Mouse (Mus musculus): ENCODE measurements around the gene Dgkk. TPM values are rescaled to one million over a fixed set of nuclear protein-coding genes. Genes with fewer than 3 reads are reported as not detected.
"Not testable (repeated sequence)": the region's sequence is repeated elsewhere in the genome, so short reads cannot be mapped to it uniquely, and the experiment has no call there.

The Dgkk gene
- polyA plus RNA-seq, 1 experiment from 2014 or later, result 0.61 TPM

GRCm38 (mm10) chrX:6854136-6854535 lies 75.0 kb downstream of the Dgkk start:
- WGBS, result 79% methylated on average over 5 of the region's 5 CpGs
- Histone ChIP-seq H3K4me3 (ENCODE audit: low read depth, low read length) (no peak overlapping the region), H3K27me3 (ENCODE audit: control insufficient read depth, insufficient read depth, low read length) (no peaks in the 10 kb centered on the region), H3K27ac (ENCODE audit: low read depth, low read length) (no peak overlapping the region), H3K4me2 (ENCODE audit: low read depth) (no peak overlapping the region), H3K9ac (ENCODE audit: low read length) (no peak overlapping the region), H3K36me3 (ENCODE audit: control insufficient read depth, insufficient read depth, low read length) (no peaks in the 10 kb centered on the region), H3K9me3 (ENCODE audit: control insufficient read depth, low read length) (no peaks in the 10 kb centered on the region), H3K4me1 (ENCODE audit: control insufficient read depth, insufficient read depth, low read length) (no peaks in the 10 kb centered on the region)
- ATAC-seq (ENCODE audit: insufficient read depth, low FRiP score, low TSS enrichment) (no peak), DNase-seq (ENCODE audit: low spot score) (no peak)

- H3K27ac ChIP-seq (ENCODE audit: low read depth, low read length), result no peak overlapping the region
- no peaks in the 10 kb centered on the region for H3K9me3 ChIP-seq (ENCODE audit: control insufficient read depth, low read length)
- no peaks in the 10 kb centered on the region for H3K27me3 ChIP-seq (ENCODE audit: control insufficient read depth, insufficient read depth, low read length)
- H3K36me3 ChIP-seq (ENCODE audit: control insufficient read depth, insufficient read depth, low read length), result no peaks in the 10 kb centered on the region
- DNase-seq (ENCODE audit: low spot score) (no peak), ATAC-seq (ENCODE audit: insufficient read depth, low FRiP score, low TSS enrichment) (no peak)
- WGBS, result 28% methylated on average over 5 of the region's 5 CpGs
- no peak overlapping the region for H3K4me3 ChIP-seq (ENCODE audit: low read depth, low read length)
- H3K4me1 ChIP-seq (ENCODE audit: control insufficient read depth, insufficient read depth, low read length), result no peaks in the 10 kb centered on the region
- no peak overlapping the region for H3K9ac ChIP-seq (ENCODE audit: low read length)
- no peak overlapping the region for H3K4me2 ChIP-seq (ENCODE audit: low read depth)
Measured at GRCm38 (mm10) chrX:6893933-6894332, 114.8 kb downstream of the Dgkk start.

- no peaks in the 10 kb centered on the region for H3K36me3 ChIP-seq (ENCODE audit: control insufficient read depth, insufficient read depth, low read length)
- no peak for ATAC-seq (ENCODE audit: insufficient read depth, low FRiP score, low TSS enrichment)
- H3K4me2 ChIP-seq (ENCODE audit: low read depth), result no peak overlapping the region
- WGBS, result 89% methylated on average over 2 of the region's 2 CpGs
- H3K4me3 ChIP-seq (ENCODE audit: low read depth, low read length), result no peak overlapping the region
- no peaks in the 10 kb centered on the region for H3K9me3 ChIP-seq (ENCODE audit: control insufficient read depth, low read length)
- no peaks in the 10 kb centered on the region for H3K4me1 ChIP-seq (ENCODE audit: control insufficient read depth, insufficient read depth, low read length)
- H3K27me3 ChIP-seq (ENCODE audit: control insufficient read depth, insufficient read depth, low read length), result no peaks in the 10 kb centered on the region
- no peak overlapping the region for H3K27ac ChIP-seq (ENCODE audit: low read depth, low read length)
- DNase-seq (ENCODE audit: low spot score), result no peak
- no peak overlapping the region for H3K9ac ChIP-seq (ENCODE audit: low read length)
Measured at GRCm38 (mm10) chrX:6911047-6911446, 131.9 kb downstream of the Dgkk start.

GRCm38 (mm10) chrX:6922165-6922564 lies 143.1 kb downstream of the Dgkk start:
- WGBS, result 74% methylated on average over 5 of the region's 5 CpGs

GRCm38 (mm10) chrX:6926224-6926623 lies 147.1 kb downstream of the Dgkk start:
- WGBS, result 78% methylated on average over 4 of the region's 4 CpGs

More at GRCm38 (mm10) chrX:6922165-6922564, 143.1 kb downstream of the Dgkk start:
- no peaks in the 10 kb centered on the region for H3K27me3 ChIP-seq (ENCODE audit: control insufficient read depth, insufficient read depth, low read length)
- ATAC-seq (ENCODE audit: insufficient read depth, low FRiP score, low TSS enrichment), result no peak
- no peaks in the 10 kb centered on the region for H3K9me3 ChIP-seq (ENCODE audit: control insufficient read depth, low read length)
- no peak overlapping the region for H3K4me2 ChIP-seq (ENCODE audit: low read depth)
- DNase-seq (ENCODE audit: low spot score), result no peak
- H3K36me3 ChIP-seq (ENCODE audit: control insufficient read depth, insufficient read depth, low read length), result no peaks in the 10 kb centered on the region
- no peaks in the 10 kb centered on the region for H3K4me1 ChIP-seq (ENCODE audit: control insufficient read depth, insufficient read depth, low read length)
- no peak overlapping the region for H3K9ac ChIP-seq (ENCODE audit: low read length)
- no peak overlapping the region for H3K27ac ChIP-seq (ENCODE audit: low read depth, low read length)
- H3K4me3 ChIP-seq (ENCODE audit: low read depth, low read length), result no peak overlapping the region

GRCm38 (mm10) chrX:6968598-6968997 lies 189.5 kb downstream of the Dgkk start:
- Histone ChIP-seq H3K9ac (ENCODE audit: low read length) (no peak overlapping the region), H3K4me2 (ENCODE audit: low read depth) (no peak overlapping the region), H3K27me3 (ENCODE audit: control insufficient read depth, insufficient read depth, low read length) (no peaks in the 10 kb centered on the region), H3K9me3 (ENCODE audit: control insufficient read depth, low read length) (no peaks in the 10 kb centered on the region), H3K4me1 (ENCODE audit: control insufficient read depth, insufficient read depth, low read length) (no peaks in the 10 kb centered on the region), H3K27ac (ENCODE audit: low read depth, low read length) (no peak overlapping the region), H3K36me3 (ENCODE audit: control insufficient read depth, insufficient read depth, low read length) (no peaks in the 10 kb centered on the region), H3K4me3 (ENCODE audit: low read depth, low read length) (no peak overlapping the region)
- DNase-seq (ENCODE audit: low spot score), result no peak
- WGBS, result 90% methylated on average over 3 of the region's 3 CpGs
- no peak for ATAC-seq (ENCODE audit: insufficient read depth, low FRiP score, low TSS enrichment)

More at GRCm38 (mm10) chrX:6926224-6926623, 147.1 kb downstream of the Dgkk start:
- H3K4me2 ChIP-seq (ENCODE audit: low read depth), result no peak overlapping the region
- H3K9ac ChIP-seq (ENCODE audit: low read length), result no peak overlapping the region
- no peak overlapping the region for H3K4me3 ChIP-seq (ENCODE audit: low read depth, low read length)
- H3K27ac ChIP-seq (ENCODE audit: low read depth, low read length), result no peak overlapping the region
- H3K36me3 ChIP-seq (ENCODE audit: control insufficient read depth, insufficient read depth, low read length), result no peaks in the 10 kb centered on the region
- DNase-seq (ENCODE audit: low spot score) (no peak), ATAC-seq (ENCODE audit: insufficient read depth, low FRiP score, low TSS enrichment) (no peak)
- no peaks in the 10 kb centered on the region for H3K27me3 ChIP-seq (ENCODE audit: control insufficient read depth, insufficient read depth, low read length)
- H3K9me3 ChIP-seq (ENCODE audit: control insufficient read depth, low read length), result no peaks in the 10 kb centered on the region
- no peaks in the 10 kb centered on the region for H3K4me1 ChIP-seq (ENCODE audit: control insufficient read depth, insufficient read depth, low read length)

GRCm38 (mm10) chrX:6971956-6972355 lies 192.8 kb downstream of the Dgkk start:
- no peak overlapping the region for H3K9ac ChIP-seq (ENCODE audit: low read length)
- no peak overlapping the region for H3K27ac ChIP-seq (ENCODE audit: low read depth, low read length)
- 53% methylated on average over 1 of the region's 1 CpGs for WGBS
- no peak overlapping the region for H3K4me2 ChIP-seq (ENCODE audit: low read depth)
- ATAC-seq (ENCODE audit: insufficient read depth, low FRiP score, low TSS enrichment) (no peak), DNase-seq (ENCODE audit: low spot score) (no peak)
- no peak overlapping the region for H3K4me3 ChIP-seq (ENCODE audit: low read depth, low read length)
- no peaks in the 10 kb centered on the region for H3K9me3 ChIP-seq (ENCODE audit: control insufficient read depth, low read length)
- no peaks in the 10 kb centered on the region for H3K36me3 ChIP-seq (ENCODE audit: control insufficient read depth, insufficient read depth, low read length)
- no peaks in the 10 kb centered on the region for H3K4me1 ChIP-seq (ENCODE audit: control insufficient read depth, insufficient read depth, low read length)
- H3K27me3 ChIP-seq (ENCODE audit: control insufficient read depth, insufficient read depth, low read length), result no peaks in the 10 kb centered on the region

GRCm38 (mm10) chrX:6983916-6984315 lies 204.8 kb downstream of the Dgkk start:
- WGBS, result 96% methylated on average over 2 of the region's 4 CpGs
- H3K4me3 ChIP-seq (ENCODE audit: low read depth, low read length); DNase-seq (ENCODE audit: low spot score); H3K27me3 ChIP-seq (ENCODE audit: control insufficient read depth, insufficient read depth, low read length); H3K36me3 ChIP-seq (ENCODE audit: control insufficient read depth, insufficient read depth, low read length); H3K4me2 ChIP-seq (ENCODE audit: low read depth); ATAC-seq (ENCODE audit: insufficient read depth, low FRiP score, low TSS enrichment); H3K27ac ChIP-seq (ENCODE audit: low read depth, low read length); H3K4me1 ChIP-seq (ENCODE audit: control insufficient read depth, insufficient read depth, low read length); H3K9ac ChIP-seq (ENCODE audit: low read length); H3K9me3 ChIP-seq (ENCODE audit: control insufficient read depth, low read length): not testable (repeated sequence)
